Mouse (Mus musculus): Measurements from ENCODE around the gene Olfr544. TPM values are rescaled to one million over a fixed set of nuclear protein-coding genes. Genes with fewer than 3 reads are reported as not detected.

Olfr544 gene
- total and polyA plus RNA-seq, 2 experiments from 2014 or later = 0.14 TPM; not detected in 1

- Histone ChIP-seq H3K27ac (no peak overlapping the region), H3K4me1 (ENCODE audit: insufficient read depth, low read length) (no peaks in the 10 kb centered on the region), H3K27me3 (ENCODE audit: insufficient read depth, low read length) (no peaks in the 10 kb centered on the region), H3K4me2 (ENCODE audit: low read depth, low read length) (no peak overlapping the region), H3K9ac (replicated peaks; ENCODE audit: low read length) (no peak overlapping the region), H3K36me3 (ENCODE audit: insufficient read depth, low read length) (no peaks in the 10 kb centered on the region; the same call in 1 of the 2 replicates), H3K9me3 (ENCODE audit: low read length) (no peaks in the 10 kb centered on the region), H3K4me3 (ENCODE audit: low read length) (no peak overlapping the region)
- WGBS = 80% methylated on average over 2 of the region's 2 CpGs
- TF ChIP-seq CTCF (IDR thresholded peaks at IDR 0.05; ENCODE audit: low read depth) = no peak
- ATAC-seq (no peak), DNase-seq (ENCODE audit: low spot score) (no peak)
These were observed 53.8 kb downstream of the Olfr544 start for GRCm38 (mm10) chr7:102434344-102434743.

Other genes with a start within 250 kb of the Olfr544 start
- 12.8 and 17.0 TPM in 2 replicates for gene Rhog, start 232.3 kb downstream of the Olfr544 start, total RNA-seq (2014; rRNA removed)
- gene Rhog, start 232.3 kb downstream of the Olfr544 start, polyA plus RNA-seq (2015; fragmentation: Nextera tagmentation; extraction: Ambion mirVana) = 22.1 and 22.6 TPM in 2 replicates
- gene Stim1, start 220.5 kb downstream of the Olfr544 start, total RNA-seq (2014; rRNA removed) = 32.9 and 34.6 TPM in 2 replicates
- gene Stim1, start 220.5 kb downstream of the Olfr544 start, polyA plus RNA-seq (2015; fragmentation: Nextera tagmentation; extraction: Ambion mirVana) = 17.5 and 17.9 TPM in 2 replicates
- gene Rrm1, start 46.6 kb downstream of the Olfr544 start, total RNA-seq (2014; rRNA removed) = 39.3 and 40.6 TPM in 2 replicates
- gene Rrm1, start 46.6 kb downstream of the Olfr544 start, polyA plus RNA-seq (2015; fragmentation: Nextera tagmentation; extraction: Ambion mirVana) = 41.0 and 41.2 TPM in 2 replicates
- gene Olfr543, start 6.6 kb downstream of the Olfr544 start, total RNA-seq (2014; rRNA removed) = not detected in 2 replicates
- gene Olfr543, start 6.6 kb downstream of the Olfr544 start, polyA plus RNA-seq (2015; fragmentation: Nextera tagmentation; extraction: Ambion mirVana) = 0.28 TPM in 2 replicates
- gene Olfr545, start 11.3 kb upstream of the Olfr544 start, total RNA-seq (2014; rRNA removed) = not detected in 2 replicates
- gene Olfr545, start 11.3 kb upstream of the Olfr544 start, polyA plus RNA-seq (2015; fragmentation: Nextera tagmentation; extraction: Ambion mirVana) = 0.05 and 0.18 TPM in 2 replicates
- not detected in 2 replicates for gene Olfr547, start 46.4 kb upstream of the Olfr544 start, total RNA-seq (2014; rRNA removed)
- not detected in 2 replicates for gene Olfr547, start 46.4 kb upstream of the Olfr544 start, polyA plus RNA-seq (2015; fragmentation: Nextera tagmentation; extraction: Ambion mirVana)
- gene Olfr548-ps1, start 52.6 kb upstream of the Olfr544 start, total RNA-seq (2014; rRNA removed) = not detected in 2 replicates
- not detected in 2 replicates for gene Olfr548-ps1, start 52.6 kb upstream of the Olfr544 start, polyA plus RNA-seq (2015; fragmentation: Nextera tagmentation; extraction: Ambion mirVana)
- gene Olfr549, start 61.6 kb upstream of the Olfr544 start, total RNA-seq (2014; rRNA removed) = not detected in 2 replicates
- not detected in 2 replicates for gene Olfr549, start 61.6 kb upstream of the Olfr544 start, polyA plus RNA-seq (2015; fragmentation: Nextera tagmentation; extraction: Ambion mirVana)
- gene Trim21, start 77.2 kb upstream of the Olfr544 start, total RNA-seq (2014; rRNA removed) = 1.4 TPM in 2 replicates
- 0.29 and 0.54 TPM in 2 replicates for gene Trim21, start 77.2 kb upstream of the Olfr544 start, polyA plus RNA-seq (2015; fragmentation: Nextera tagmentation; extraction: Ambion mirVana)
- not detected in 2 replicates for gene Olfr550, start 83.1 kb upstream of the Olfr544 start, total RNA-seq (2014; rRNA removed)
- gene Olfr550, start 83.1 kb upstream of the Olfr544 start, polyA plus RNA-seq (2015; fragmentation: Nextera tagmentation; extraction: Ambion mirVana) = not detected in 2 replicates
- not detected in 2 replicates for gene Olfr551, start 103.6 kb upstream of the Olfr544 start, total RNA-seq (2014; rRNA removed)
- gene Olfr551, start 103.6 kb upstream of the Olfr544 start, polyA plus RNA-seq (2015; fragmentation: Nextera tagmentation; extraction: Ambion mirVana) = not detected in 2 replicates
- not detected in 2 replicates for gene Olfr552, start 109.5 kb upstream of the Olfr544 start, total RNA-seq (2014; rRNA removed)
- gene Olfr552, start 109.5 kb upstream of the Olfr544 start, polyA plus RNA-seq (2015; fragmentation: Nextera tagmentation; extraction: Ambion mirVana) = not detected in 2 replicates
- gene Olfr553, start 129.9 kb upstream of the Olfr544 start, total RNA-seq (2014; rRNA removed) = not detected in 2 replicates
- not detected in 2 replicates for gene Olfr553, start 129.9 kb upstream of the Olfr544 start, polyA plus RNA-seq (2015; fragmentation: Nextera tagmentation; extraction: Ambion mirVana)
- gene Olfr554, start 150.1 kb upstream of the Olfr544 start, total RNA-seq (2014; rRNA removed) = not detected in 2 replicates
- not detected in 2 replicates for gene Olfr554, start 150.1 kb upstream of the Olfr544 start, polyA plus RNA-seq (2015; fragmentation: Nextera tagmentation; extraction: Ambion mirVana)
- not detected in 2 replicates for gene Olfr555, start 170.5 kb upstream of the Olfr544 start, total RNA-seq (2014; rRNA removed)
- gene Olfr555, start 170.5 kb upstream of the Olfr544 start, polyA plus RNA-seq (2015; fragmentation: Nextera tagmentation; extraction: Ambion mirVana) = not detected in 2 replicates
- gene Olfr556, start 176.6 kb upstream of the Olfr544 start, total RNA-seq (2014; rRNA removed) = not detected in 2 replicates
- gene Olfr556, start 176.6 kb upstream of the Olfr544 start, polyA plus RNA-seq (2015; fragmentation: Nextera tagmentation; extraction: Ambion mirVana) = not detected in 2 replicates
- 2.2 TPM in 2 replicates for gene Trim68, start 199.0 kb upstream of the Olfr544 start, total RNA-seq (2014; rRNA removed)
- 5.3 and 6.5 TPM in 2 replicates for gene Trim68, start 199.0 kb upstream of the Olfr544 start, polyA plus RNA-seq (2015; fragmentation: Nextera tagmentation; extraction: Ambion mirVana)
- gene Olfr557, start 207.6 kb upstream of the Olfr544 start, total RNA-seq (2014; rRNA removed) = not detected in 2 replicates
- gene Olfr557, start 207.6 kb upstream of the Olfr544 start, polyA plus RNA-seq (2015; fragmentation: Nextera tagmentation; extraction: Ambion mirVana) = not detected in 2 replicates
- 0.11 TPM in 1 of 2 replicates, not detected in the other for gene Olfr558, start 213.9 kb upstream of the Olfr544 start, total RNA-seq (2014; rRNA removed)
- 0.23 TPM in 1 of 2 replicates, not detected in the other for gene Olfr558, start 213.9 kb upstream of the Olfr544 start, polyA plus RNA-seq (2015; fragmentation: Nextera tagmentation; extraction: Ambion mirVana)
- not detected in 2 replicates for gene Olfr33, start 230.8 kb upstream of the Olfr544 start, total RNA-seq (2014; rRNA removed)
- not detected in 2 replicates for gene Olfr33, start 230.8 kb upstream of the Olfr544 start, polyA plus RNA-seq (2015; fragmentation: Nextera tagmentation; extraction: Ambion mirVana)
- not detected in 2 replicates for gene Olfr559, start 239.2 kb upstream of the Olfr544 start, total RNA-seq (2014; rRNA removed)
- gene Olfr559, start 239.2 kb upstream of the Olfr544 start, polyA plus RNA-seq (2015; fragmentation: Nextera tagmentation; extraction: Ambion mirVana) = not detected in 2 replicates

All from hindbrain, postnatal 0 days (tissue).